Mouse (Mus musculus): ENCODE measurements around the gene Slc5a9. TPM values are rescaled to one million over a fixed set of nuclear protein-coding genes. Genes with fewer than 3 reads are reported as not detected.
A peak's percentile ranks its signal among the peaks of the same experiment; 100 is the strongest.
"Not testable (repeated sequence)": the region's sequence is repeated elsewhere in the genome, so short reads cannot be mapped to it uniquely, and the experiment has no call there.

The Slc5a9 gene
- total RNA-seq (2017), result not detected in 2 replicates

GRCm38 (mm10) chr4:111902775-111903174 is at the start of gene Slc5a9:
Gene Slc5a9 (minus strand): TSS chr4:111902918.
- ATAC-seq (replicated peaks in 1 of 2; ENCODE audit: insufficient read depth in 1 of 2, low FRiP score in 2 of 2, low TSS enrichment in 1 of 2, low read depth in 1 of 2, poor library complexity in 2 of 2, severe bottlenecking in 2 of 2), result no peak

- no peak for ATAC-seq (replicated peaks in 1 of 2; ENCODE audit: insufficient read depth in 1 of 2, low FRiP score in 2 of 2, low TSS enrichment in 1 of 2, low read depth in 1 of 2, poor library complexity in 2 of 2, severe bottlenecking in 2 of 2)
Observed at GRCm38 (mm10) chr4:111919092-111919491, 16.4 kb upstream of the Slc5a9 start, which contains the start of gene Skint8. Gene Skint8 (plus strand): TSS chr4:111919392.

DNA sequence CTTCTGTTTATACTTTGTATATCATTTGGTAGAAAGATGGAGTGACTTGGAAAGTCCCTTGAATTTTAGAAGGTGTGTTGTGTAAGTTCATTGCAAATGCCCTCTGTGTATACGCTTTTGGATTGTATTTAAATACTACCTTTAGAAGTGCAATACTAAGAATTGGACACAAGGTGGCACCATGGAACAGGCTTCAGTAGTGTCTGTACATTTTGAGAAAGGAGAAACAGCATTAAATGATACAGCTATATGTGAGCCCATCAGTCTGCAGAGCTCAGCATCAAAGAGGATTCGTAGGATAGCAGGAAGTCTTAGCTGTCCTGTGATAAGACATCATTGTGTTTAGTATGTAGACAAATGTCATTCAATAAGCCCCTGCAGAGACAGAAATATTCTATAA is 5.2 kb upstream of the Slc5a9 start:
- peak; percentile 72 to 83 for ATAC-seq (replicated peaks in 1 of 2; ENCODE audit: insufficient read depth in 1 of 2, low FRiP score in 2 of 2, low TSS enrichment in 1 of 2, low read depth in 1 of 2, poor library complexity in 2 of 2, severe bottlenecking in 2 of 2)

- no peak for ATAC-seq (replicated peaks in 1 of 2; ENCODE audit: insufficient read depth in 1 of 2, low FRiP score in 2 of 2, low TSS enrichment in 1 of 2, low read depth in 1 of 2, poor library complexity in 2 of 2, severe bottlenecking in 2 of 2)
Observed at GRCm38 (mm10) chr4:111901473-111901872, 1.2 kb downstream of the Slc5a9 start.

DNA sequence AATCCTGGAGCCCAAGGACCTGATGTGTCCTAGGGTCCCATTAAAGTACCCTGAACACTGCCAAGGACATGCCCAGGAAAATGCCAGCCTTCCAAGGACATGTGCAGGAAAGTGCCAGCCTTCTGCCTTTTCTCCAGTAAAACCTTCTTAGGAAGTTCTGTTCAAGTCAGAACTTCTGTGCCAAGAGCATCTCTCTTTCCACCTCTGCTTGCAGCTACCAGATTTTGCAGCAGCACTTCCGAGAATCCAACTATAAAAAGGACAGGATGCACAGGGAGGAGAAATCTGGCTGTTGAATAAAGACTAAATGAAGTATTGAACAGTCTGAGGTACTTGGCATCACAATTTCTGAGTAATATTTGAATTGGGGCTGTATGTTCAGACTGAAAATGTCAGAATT is 2.2 kb downstream of the Slc5a9 start:
- ATAC-seq (replicated peaks in 1 of 2; ENCODE audit: insufficient read depth in 1 of 2, low FRiP score in 2 of 2, low TSS enrichment in 1 of 2, low read depth in 1 of 2, poor library complexity in 2 of 2, severe bottlenecking in 2 of 2), result not testable (repeated sequence)

DNA sequence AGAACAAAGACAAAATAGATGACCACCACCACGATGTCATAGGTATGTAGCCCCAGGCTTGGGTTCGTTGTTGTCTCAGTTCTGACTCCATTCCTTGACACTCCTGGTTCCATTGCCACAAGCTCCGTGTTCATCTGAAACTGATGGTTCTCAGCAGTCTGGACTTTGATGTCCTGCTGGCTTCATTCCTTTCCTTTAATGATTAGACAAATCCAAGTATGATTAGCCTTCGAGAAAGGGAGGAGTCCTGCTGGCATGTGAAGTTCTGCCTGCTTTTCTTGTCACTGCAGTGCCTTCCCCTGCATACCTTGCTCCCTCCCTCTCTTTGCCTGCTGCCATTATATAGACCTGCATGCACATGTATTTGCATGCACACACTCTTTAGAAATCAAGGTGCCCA is 4.2 kb downstream of the Slc5a9 start:
- ATAC-seq (replicated peaks in 1 of 2; ENCODE audit: insufficient read depth in 1 of 2, low FRiP score in 2 of 2, low TSS enrichment in 1 of 2, low read depth in 1 of 2, poor library complexity in 2 of 2, severe bottlenecking in 2 of 2), result no peak

GRCm38 (mm10) chr4:111897755-111898154 is 5.0 kb downstream of the Slc5a9 start:
- ATAC-seq (replicated peaks in 1 of 2; ENCODE audit: insufficient read depth in 1 of 2, low FRiP score in 2 of 2, low TSS enrichment in 1 of 2, low read depth in 1 of 2, poor library complexity in 2 of 2, severe bottlenecking in 2 of 2), result peak; percentile 37 to 44; a peak in 2 of 4 replicates

DNA sequence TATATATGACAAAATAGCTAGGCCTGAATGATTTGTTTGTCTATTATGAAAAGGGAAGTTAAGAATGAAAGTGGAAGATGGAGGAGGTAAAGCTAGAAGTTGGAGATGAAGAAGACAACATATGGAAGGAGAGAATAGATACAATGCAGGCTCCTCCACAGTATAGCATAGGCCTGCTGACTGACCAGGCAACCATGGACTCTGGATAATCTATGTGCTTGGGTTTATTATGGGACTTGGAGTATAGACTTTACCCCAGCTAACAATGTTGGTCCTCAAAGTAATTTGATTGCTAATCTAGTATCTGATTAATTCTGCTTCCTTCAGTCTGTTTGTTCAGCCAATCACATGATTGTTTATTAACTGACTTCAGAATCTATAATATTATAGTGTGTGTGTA is 10.6 kb downstream of the Slc5a9 start:
- ATAC-seq (replicated peaks in 1 of 2; ENCODE audit: insufficient read depth in 1 of 2, low FRiP score in 2 of 2, low TSS enrichment in 1 of 2, low read depth in 1 of 2, poor library complexity in 2 of 2, severe bottlenecking in 2 of 2), result no peak

DNA sequence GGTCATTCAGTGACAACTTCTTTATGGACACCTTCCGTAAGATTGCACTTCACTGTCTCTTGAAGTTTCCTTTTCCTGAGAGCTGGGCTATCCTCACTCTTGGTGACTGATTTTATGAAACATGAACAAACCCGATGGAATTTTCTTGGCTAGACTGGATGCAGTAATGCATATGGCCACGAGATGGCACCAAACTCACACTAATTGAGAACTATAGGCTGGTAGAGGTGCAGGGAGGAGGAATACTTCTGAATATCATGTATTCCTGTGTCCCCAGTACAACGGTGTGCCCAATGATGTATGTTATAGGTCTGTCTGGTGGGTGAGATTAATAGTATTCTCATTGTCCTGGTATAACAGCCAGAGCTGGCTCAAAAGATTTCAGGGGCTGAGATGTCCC is 16.1 kb downstream of the Slc5a9 start:
- ATAC-seq (replicated peaks in 1 of 2; ENCODE audit: insufficient read depth in 1 of 2, low FRiP score in 2 of 2, low TSS enrichment in 1 of 2, low read depth in 1 of 2, poor library complexity in 2 of 2, severe bottlenecking in 2 of 2), result peak; percentile 74 to 84

GRCm38 (mm10) chr4:111886018-111886417 is 16.7 kb downstream of the Slc5a9 start:
- peak; percentile 80 to 86 for ATAC-seq (replicated peaks in 1 of 2; ENCODE audit: insufficient read depth in 1 of 2, low FRiP score in 2 of 2, low TSS enrichment in 1 of 2, low read depth in 1 of 2, poor library complexity in 2 of 2, severe bottlenecking in 2 of 2)

GRCm38 (mm10) chr4:111883543-111883942 is 19.2 kb downstream of the Slc5a9 start:
- ATAC-seq (replicated peaks in 1 of 2; ENCODE audit: insufficient read depth in 1 of 2, low FRiP score in 2 of 2, low TSS enrichment in 1 of 2, low read depth in 1 of 2, poor library complexity in 2 of 2, severe bottlenecking in 2 of 2), result no peak

DNA sequence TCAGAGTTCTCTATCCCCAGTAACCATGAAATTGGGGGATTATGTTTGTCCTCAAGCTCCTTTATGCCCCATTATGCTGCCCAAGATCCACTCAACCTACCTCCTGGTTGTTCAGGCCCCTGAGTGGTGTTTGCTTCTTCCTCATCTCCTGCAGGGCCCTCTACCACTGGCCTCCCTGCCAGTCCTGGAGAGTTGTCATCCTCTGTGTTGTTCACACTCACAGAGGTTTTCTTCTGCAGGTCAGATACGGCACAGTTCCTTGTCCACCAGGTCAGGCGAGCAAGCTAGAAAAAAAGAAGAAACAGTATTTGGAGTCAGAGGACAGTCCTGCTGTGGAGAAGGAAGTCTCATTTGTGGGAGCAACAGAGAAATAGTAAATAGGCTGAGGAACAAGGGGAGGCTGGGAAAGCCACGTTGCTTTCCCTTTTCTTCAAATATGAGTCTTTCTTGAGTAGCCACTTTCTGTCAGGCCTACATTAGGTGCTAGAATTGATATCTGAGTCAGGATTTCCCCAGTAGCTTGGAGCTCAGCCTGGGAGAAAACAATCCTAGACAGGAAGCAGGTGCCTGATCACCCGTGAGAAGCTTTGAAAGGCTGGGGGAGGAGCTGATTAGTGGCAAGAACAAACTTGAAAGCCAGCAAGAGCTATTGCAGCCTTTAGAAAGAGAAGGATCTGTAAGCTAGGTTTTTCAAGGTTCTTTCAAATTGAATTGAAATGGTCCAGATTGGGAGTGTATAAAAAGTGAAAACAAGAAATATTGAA is 22.4 kb downstream of the Slc5a9 start:
- ATAC-seq (replicated peaks in 1 of 2; ENCODE audit: insufficient read depth in 1 of 2, low FRiP score in 2 of 2, low TSS enrichment in 1 of 2, low read depth in 1 of 2, poor library complexity in 2 of 2, severe bottlenecking in 2 of 2), result peak in 1 of 2 experiments; percentile 42; a peak in 1 of 4 replicates

DNA sequence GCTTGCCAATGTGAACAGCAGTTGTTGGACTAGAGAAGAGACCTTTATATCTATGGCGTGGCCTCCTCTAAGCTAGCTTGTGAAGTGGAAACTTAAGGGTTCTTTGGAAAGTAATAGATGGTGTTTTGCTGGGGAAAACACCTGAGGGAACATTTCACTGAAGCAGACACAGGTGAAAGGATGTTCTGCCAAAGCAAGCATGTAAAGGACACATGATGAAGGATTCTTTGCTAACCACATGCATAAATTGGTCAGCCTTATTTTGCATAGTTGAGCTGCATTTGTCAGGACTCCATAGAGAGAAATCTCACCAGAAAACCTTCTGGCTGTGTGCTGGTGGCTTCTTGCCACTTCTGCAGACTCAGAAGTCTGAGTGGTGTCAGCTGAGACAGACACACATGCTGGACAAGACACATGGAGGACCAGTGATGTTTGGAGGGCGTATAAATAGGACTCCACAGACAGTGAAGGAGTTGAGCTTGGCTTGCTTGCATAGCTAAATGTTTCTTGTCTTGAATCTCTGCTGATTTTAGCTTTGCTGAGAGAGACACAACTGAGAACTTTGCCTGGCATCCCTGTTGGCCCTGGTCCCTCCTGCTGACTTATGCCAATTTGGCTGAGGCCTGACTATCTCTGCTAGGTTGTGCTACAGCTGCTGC is 34.8 kb downstream of the Slc5a9 start:
- no peak for ATAC-seq (replicated peaks in 1 of 2; ENCODE audit: insufficient read depth in 1 of 2, low FRiP score in 2 of 2, low TSS enrichment in 1 of 2, low read depth in 1 of 2, poor library complexity in 2 of 2, severe bottlenecking in 2 of 2)

DNA sequence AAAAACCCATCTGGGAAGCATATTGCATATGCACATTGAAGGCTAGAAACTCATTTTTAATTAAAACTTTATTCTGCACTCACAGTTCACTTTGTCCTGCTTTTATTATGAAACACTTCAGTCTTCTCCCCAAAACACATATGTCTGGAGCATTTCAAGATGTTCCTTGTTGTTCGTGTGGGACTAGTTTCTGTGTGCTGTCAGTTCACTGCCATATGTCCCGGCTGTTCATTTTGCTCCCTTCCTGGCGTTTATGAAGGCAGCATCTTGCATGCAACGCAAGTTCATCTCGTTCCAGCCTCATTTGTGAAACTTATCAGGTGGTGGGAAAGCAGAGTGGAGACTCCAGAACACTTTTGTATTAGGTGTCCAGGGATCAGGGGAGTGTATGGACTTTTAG is 36.0 kb downstream of the Slc5a9 start:
- ATAC-seq (replicated peaks in 1 of 2; ENCODE audit: insufficient read depth in 1 of 2, low FRiP score in 2 of 2, low TSS enrichment in 1 of 2, low read depth in 1 of 2, poor library complexity in 2 of 2, severe bottlenecking in 2 of 2), result no peak

GRCm38 (mm10) chr4:111852626-111853025 is 50.1 kb downstream of the Slc5a9 start:
- no peak for ATAC-seq (replicated peaks in 1 of 2; ENCODE audit: insufficient read depth in 1 of 2, low FRiP score in 2 of 2, low TSS enrichment in 1 of 2, low read depth in 1 of 2, poor library complexity in 2 of 2, severe bottlenecking in 2 of 2)

GRCm38 (mm10) chr4:111838882-111839281 is 63.8 kb downstream of the Slc5a9 start:
- ATAC-seq (replicated peaks in 1 of 2; ENCODE audit: insufficient read depth in 1 of 2, low FRiP score in 2 of 2, low TSS enrichment in 1 of 2, low read depth in 1 of 2, poor library complexity in 2 of 2, severe bottlenecking in 2 of 2), result no peak

Measured in hematopoietic stem cell, adult 5-6 weeks (primary cell).